Mouse (Mus musculus): ENCODE data around the gene Stpg1. TPM values are rescaled to one million over a fixed set of nuclear protein-coding genes. Genes with fewer than 3 reads are reported as not detected.

The Stpg1 gene
- total RNA-seq, 4 experiments from 2014 or later = not detected

GRCm38 (mm10) chr4:135548521-135549077 is 54.0 kb downstream of the Stpg1 start:
- no peak for DNase-seq (ENCODE audit: low spot score in 2 of 2)

DNA sequence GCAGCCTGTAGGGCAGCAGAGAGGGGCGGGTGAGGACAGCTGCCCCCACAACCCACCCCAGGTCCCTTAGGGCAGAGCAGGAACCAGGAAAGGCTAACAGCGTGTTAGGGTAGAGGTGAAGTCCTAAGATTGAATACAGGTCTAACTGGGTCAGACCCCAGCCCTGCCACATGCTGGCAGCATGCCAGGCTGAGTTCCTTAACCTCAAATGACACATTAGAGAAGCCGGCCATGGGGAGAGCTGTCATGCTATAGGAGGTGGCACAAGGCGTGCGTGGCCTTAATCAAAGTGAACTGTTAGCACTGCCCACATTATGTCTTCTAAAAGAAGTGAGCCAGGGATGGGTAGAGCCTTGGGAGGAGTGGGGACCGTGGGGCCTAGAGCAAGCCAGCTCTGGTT is 54.7 kb downstream of the Stpg1 start:
- DNase-seq (ENCODE audit: low spot score in 2 of 2) = no peak

- no peak for DNase-seq (ENCODE audit: low spot score in 2 of 2)
Observed at GRCm38 (mm10) chr4:135563794-135564193, 69.2 kb downstream of the Stpg1 start.

- DNase-seq (ENCODE audit: low spot score in 2 of 2) = no peak
Observed at GRCm38 (mm10) chr4:135565400-135565799, 70.8 kb downstream of the Stpg1 start.

- DNase-seq (ENCODE audit: low spot score in 2 of 2) = no peak
Observed at GRCm38 (mm10) chr4:135567042-135567441, 72.5 kb downstream of the Stpg1 start.

DNA sequence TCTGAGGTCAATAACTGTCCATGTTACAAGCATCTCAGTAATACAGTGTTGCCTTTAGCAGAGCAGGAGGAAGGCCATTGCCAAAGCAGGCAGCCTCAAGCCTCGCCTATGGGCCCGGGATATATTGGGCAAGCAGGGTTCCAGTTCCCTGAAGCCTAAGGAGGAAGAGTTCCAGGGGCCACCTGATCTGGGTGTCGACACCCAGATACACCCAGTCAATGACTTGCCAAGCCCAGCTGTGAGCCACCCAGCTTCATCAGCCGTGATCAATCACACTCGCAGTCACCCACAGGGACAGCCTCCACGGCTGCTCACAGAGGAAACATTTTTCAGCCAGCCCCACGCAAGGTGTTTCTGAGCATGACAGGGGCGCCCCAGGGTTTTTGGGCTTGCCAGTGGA is 72.9 kb downstream of the Stpg1 start:
- DNase-seq (ENCODE audit: low spot score in 2 of 2) = no peak

GRCm38 (mm10) chr4:135569201-135569600 is 74.6 kb downstream of the Stpg1 start:
- DNase-seq (ENCODE audit: low spot score in 2 of 2) = no peak

DNA sequence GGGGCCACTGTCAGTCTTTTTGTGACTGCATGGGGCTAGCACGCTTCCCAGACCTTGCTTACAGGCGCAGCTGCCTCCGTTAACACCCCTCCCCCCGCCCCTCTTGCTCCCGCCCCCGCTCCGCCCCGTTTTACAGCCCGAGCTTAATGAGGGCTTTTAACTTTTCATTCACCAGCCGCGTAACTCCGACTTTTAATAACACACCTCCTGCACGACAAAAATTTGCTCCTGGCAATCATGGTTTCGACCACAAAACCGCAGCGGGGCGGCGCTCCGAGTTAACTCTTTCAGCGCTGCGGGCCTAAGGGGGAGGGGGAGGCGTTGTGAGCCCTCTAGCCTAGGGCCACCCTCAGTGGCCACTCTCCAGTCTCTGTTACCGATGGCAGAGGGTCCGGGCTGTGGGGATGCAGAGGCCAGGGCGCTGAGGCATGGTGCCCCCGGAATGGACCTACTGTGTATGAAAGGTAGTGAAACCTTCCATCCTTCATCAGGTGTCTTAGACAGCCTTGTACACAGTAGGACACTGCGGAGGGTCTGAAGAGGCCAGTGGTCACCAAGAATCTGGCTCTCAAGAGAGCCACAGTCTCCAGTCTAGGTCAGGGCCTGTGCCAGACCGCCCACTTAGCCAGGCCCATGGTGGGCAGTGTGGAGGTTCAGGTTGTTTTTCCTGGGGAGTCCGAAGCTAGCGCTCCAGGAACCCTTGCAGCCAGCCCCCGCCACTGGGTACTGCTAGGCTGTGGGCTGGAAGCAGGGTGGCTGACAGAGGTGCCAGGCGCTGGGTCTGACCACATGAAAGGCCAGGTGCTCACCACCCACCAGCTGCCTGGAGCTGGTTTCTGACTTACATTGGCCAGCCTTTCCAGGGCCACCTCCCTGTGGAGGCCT is 75.8 kb downstream of the Stpg1 start:
- DNase-seq (ENCODE audit: low spot score in 2 of 2) = no peak

DNA sequence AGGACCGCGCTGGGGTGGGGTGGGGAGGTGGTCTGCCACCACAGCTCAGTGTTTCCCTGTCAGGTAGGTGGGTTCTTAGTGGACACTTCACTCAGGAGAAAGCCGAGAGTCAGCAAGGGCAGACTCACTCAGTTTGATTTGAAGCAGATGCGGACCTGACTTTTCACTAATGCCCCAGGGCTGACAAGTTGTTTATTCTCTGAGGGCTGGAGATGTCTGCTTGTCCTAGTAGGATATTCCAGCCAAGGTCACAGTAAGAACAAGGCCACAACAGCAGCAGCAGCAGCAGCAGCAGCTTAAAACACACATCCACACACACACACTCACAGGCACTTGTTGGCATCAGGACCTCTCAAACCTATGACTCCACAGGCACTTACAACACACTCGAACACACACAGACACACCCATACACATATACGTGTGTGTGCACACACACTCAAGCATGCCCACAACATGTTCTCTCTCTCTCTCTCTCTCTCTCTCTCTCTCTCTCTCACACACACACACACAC is 76.5 kb downstream of the Stpg1 start:
- no peak for DNase-seq (ENCODE audit: low spot score in 2 of 2)

GRCm38 (mm10) chr4:135572276-135572675 is 77.7 kb downstream of the Stpg1 start:
- no peak for DNase-seq (ENCODE audit: low spot score in 2 of 2)

DNA sequence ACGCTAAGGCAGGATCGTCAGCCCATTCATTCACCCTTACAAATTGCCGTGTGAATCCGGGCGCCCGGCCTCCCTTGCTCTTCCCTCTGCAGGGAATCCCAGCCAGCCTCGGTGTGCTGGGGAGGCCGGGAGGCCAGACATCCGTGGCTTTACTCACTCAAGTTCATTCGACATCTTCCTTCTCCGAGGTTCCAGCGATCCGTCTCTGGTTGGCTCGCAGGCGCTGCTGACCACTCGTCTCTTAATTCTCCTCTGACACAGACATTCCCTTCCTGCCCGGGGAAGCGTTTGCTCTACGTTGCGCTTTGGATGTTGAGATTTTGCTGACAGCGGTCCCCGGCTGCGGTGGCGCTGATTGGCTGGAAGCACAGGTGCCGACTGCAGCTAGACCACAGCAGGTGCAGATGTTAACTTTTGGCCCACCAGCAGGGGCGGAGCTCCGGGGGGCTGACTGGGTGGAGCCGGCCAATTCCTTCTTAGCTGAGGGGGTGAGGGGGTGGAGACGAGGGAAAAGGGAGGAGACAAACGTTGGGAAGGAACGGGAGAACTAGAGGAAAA is 78.7 kb downstream of the Stpg1 start, which contains the start of gene Grhl3:
TSS of gene Grhl3 (minus strand) at position 380 of the 558 bp plus-strand sequence.
- DNase-seq (ENCODE audit: low spot score in 2 of 2) = no peak

DNA sequence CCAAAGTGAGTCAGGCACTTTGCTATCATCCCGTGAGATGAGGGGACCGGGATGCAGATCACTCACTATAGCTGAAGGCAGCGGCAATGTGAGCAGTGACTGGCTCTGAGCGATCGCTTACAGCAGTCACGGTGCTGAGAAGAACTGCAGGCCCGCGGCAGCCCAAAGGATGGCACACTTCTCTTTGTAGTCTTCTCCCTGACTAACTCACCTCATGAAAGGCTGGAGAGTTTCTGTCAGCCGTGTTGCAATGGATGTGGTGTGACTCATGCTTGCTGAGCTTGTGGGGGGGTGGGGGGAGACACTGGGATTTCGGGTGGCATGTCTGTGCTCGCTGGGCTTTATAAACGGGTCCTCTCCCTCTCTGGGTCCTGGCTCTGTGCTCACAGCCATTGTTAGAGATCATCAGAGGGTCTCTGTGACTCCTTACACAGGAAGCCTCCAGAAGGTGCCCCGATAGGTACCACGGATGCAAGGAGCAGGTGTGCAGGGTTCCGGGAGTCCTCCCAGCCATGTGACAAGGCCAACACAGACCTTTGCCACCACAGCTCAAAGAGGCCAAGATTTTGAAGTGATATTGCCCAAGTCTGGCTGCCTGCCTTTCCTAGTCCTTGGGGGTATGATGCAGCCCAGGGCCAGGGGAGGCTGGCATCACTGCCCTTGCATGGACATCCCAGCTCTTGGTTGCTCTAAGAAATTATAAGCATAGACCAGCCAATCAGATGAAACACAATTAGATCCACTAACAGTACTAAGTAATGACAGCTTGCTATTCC is 81.0 kb downstream of the Stpg1 start:
- no peak for DNase-seq (ENCODE audit: low spot score in 2 of 2)

DNA sequence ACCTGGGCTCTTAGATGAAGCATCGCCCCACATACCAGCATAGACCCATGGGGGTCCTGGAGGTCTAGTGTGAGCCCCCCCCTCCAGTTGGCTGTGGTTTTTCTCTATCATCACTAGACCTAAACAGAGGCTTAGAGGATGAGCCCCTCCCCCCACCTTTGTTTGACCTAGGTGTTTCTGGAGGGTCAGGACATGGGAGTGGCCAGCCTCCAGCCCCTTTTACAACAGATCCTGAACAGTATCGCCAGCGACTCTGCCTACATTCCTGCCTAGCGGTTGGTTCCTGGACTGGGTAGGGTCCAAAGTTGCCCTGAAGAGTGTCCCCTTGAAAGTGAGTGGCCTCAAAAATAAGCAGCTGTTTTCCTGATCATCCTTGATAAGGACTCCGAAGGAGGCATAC is 83.9 kb downstream of the Stpg1 start:
- DNase-seq (ENCODE audit: low spot score in 2 of 2) = no peak

- DNase-seq (ENCODE audit: low spot score in 2 of 2) = no peak
Observed at GRCm38 (mm10) chr4:135579695-135580094, 85.1 kb downstream of the Stpg1 start.

GRCm38 (mm10) chr4:135581222-135581910 is 86.8 kb downstream of the Stpg1 start:
- no peak for DNase-seq (ENCODE audit: low spot score in 2 of 2)

GRCm38 (mm10) chr4:135584838-135585237 is 90.2 kb downstream of the Stpg1 start:
- DNase-seq (ENCODE audit: low spot score in 2 of 2) = no peak

Small RNA genes lying within 50 kb of the gene (microRNA-seq; reads per million reads assigned to microRNA genes)
- gene Gm25317 = not detected

Other genes with a start within 250 kb of the Stpg1 start
- gene Clic4, start 222.0 kb upstream of the Stpg1 start, total RNA-seq (2022) = 10 to 100 TPM; 16.8 to 27.9 (median 18.1) TPM
- 10 to 100 TPM; 54.8 to 68.5 (median 57.3) TPM for gene Srrm1, start 141.5 kb upstream of the Stpg1 start, total RNA-seq (2022)
- gene Ncmap, start 96.6 kb upstream of the Stpg1 start, total RNA-seq (2022) = 1 to 10 TPM in 3 of 4 experiments, under 1 TPM in 1; 0.85 to 2.0 (median 1.5) TPM
- gene Rcan3, start 60.9 kb upstream of the Stpg1 start, total RNA-seq (2022) = 1 to 10 TPM; 3.1 to 4.0 (median 3.6) TPM
- 10 to 100 TPM; 15.2 to 22.0 (median 17.5) TPM for gene Nipal3, start 248 bp downstream of the Stpg1 start, total RNA-seq (2022)
- gene Grhl3, start 78.8 kb downstream of the Stpg1 start, total RNA-seq (2022) = under 1 TPM in 2 of 4 experiments, not detected in 2; 0.15 to 0.16 TPM
- under 1 TPM; 0.13 to 0.38 (median 0.28) TPM for gene Ifnlr1, start 191.5 kb downstream of the Stpg1 start, total RNA-seq (2022)
- not detected for gene Il22ra1, start 233.4 kb downstream of the Stpg1 start, total RNA-seq (2022)